19 mouse cellular contexts compared by ENCODE assay signal in genomic region chr6:28514830-28515350, GRCm38 (mm10).
"Had no signal": no experiment of that assay in that cellular context is flagged by ENCODE, and none has a peak within 500 bp of the region (broad histone marks: within the 10 kb centered on the region; RNA-seq: fewer than 3 reads in every experiment).

No protein-coding gene starts in this region.

- H3K4me3 ChIP-seq: liver, embryonic 13.5 days; liver, embryonic 15.5 days; lung, embryonic 15.5 days; megakaryocyte, embryonic 14.5 days; midbrain, embryonic 12.5 days; midbrain, embryonic 15.5 days; neural tube, embryonic 12.5 days had no signal

- H3K27ac ChIP-seq: liver, embryonic 13.5 days; liver, embryonic 15.5 days; lung, embryonic 15.5 days; macrophage; midbrain, embryonic 12.5 days; midbrain, embryonic 15.5 days; neural tube, embryonic 12.5 days had no signal

- H3K36me3 ChIP-seq: midbrain, embryonic 15.5 days had no signal

- H3K9me3 ChIP-seq: liver, embryonic 13.5 days; liver, embryonic 15.5 days; lung, embryonic 15.5 days; megakaryocyte, embryonic 14.5 days; midbrain, embryonic 12.5 days; midbrain, embryonic 15.5 days; neural tube, embryonic 12.5 days had no signal

- H3K4me1 ChIP-seq: liver, embryonic 15.5 days; lung, embryonic 15.5 days; neural tube, embryonic 12.5 days had no signal

- DNase-seq: liver; liver, embryonic 13.5 days; liver, postnatal 0 days; retina, postnatal 1 day; right cerebral cortex, adult 18-20 months; right cerebral cortex, postnatal 25 days; right cerebral cortex, postnatal 4 days; spleen, adult 18-20 months; thymus, adult 18-20 months; thymus, postnatal 14 days; thymus, postnatal 36 days had no signal

- H3K27me3 ChIP-seq: liver, embryonic 13.5 days; liver, embryonic 15.5 days; lung, embryonic 15.5 days; megakaryocyte, embryonic 14.5 days; midbrain, embryonic 12.5 days; midbrain, embryonic 15.5 days; neural tube, embryonic 12.5 days had no signal

- H3K9ac ChIP-seq: liver, embryonic 13.5 days; liver, embryonic 15.5 days; liver, postnatal 0 days; lung, embryonic 15.5 days; midbrain, embryonic 12.5 days; midbrain, embryonic 15.5 days; neural tube, embryonic 12.5 days had no signal

- H3K4me2 ChIP-seq: liver, embryonic 11.5 days; liver, embryonic 13.5 days; liver, embryonic 15.5 days; lung, embryonic 15.5 days; midbrain, embryonic 12.5 days; midbrain, embryonic 15.5 days; neural tube, embryonic 12.5 days had no signal

- ATAC-seq: liver, postnatal 0 days; midbrain, embryonic 15.5 days had no signal
